Comparison of ENCODE assay signal across 8 mouse cellular contexts in the genomic region with DNA sequence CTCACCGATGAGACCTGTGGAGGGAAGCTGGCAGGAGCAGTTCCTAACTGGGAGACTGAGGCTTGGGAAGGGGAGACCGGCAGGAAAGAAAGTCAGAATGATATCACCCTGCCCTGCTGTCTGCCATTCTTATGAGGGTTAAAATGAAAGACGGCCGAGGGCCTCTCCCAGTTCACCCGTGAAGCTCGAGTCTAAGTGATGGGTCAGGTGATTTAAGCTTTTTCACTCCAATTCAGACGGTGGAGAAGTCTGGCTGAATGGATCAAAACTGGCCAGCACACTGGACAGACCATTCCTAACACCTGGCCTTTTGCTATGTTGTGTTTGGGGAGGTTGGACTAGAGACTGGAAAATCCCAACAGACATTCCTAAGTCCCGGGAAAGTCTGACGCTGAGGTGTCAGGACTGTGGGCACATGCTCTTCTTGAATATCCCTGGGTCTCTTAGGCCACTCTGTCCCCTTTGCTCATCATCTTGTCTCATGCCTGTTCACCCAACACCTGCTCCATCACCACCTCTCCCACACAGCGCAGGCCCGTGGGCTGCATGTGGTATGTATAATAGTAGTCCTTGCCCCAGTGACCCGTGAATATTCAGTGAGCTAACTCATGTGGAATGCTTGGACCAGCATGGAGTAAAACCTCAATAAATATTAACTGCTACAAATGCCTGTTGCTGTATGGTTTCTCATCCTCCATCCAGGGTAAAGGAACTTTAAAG. TPM values are rescaled to one million over a fixed set of nuclear protein-coding genes. Genes with fewer than 3 reads are reported as not detected.
DNase-seq lines count a peak whose midpoint lies in the region; ATAC-seq and TF ChIP-seq lines count a peak whose summit lies in the region.

No protein-coding gene starts in this region.

- TF ChIP-seq CTCF in liver, adult 2 months (IDR thresholded peaks at IDR 0.05; ENCODE audit: low read depth, low read length) = no peak

- 0 out of 2 replicates have a peak, but pooled peaks have one; percentile 79 for TF ChIP-seq POLR2A in liver, adult 2 months (IDR thresholded peaks at IDR 0.05; ENCODE audit: extremely low read depth, insufficient read depth, low read length)

- 23% methylated on average over 12 of the region's 12 CpGs for WGBS in liver, adult 2 months
- 17% methylated on average over 12 of the region's 12 CpGs for WGBS in embryonic facial prominence, embryonic 14.5 days
- 21% methylated on average over 12 of the region's 12 CpGs for WGBS in intestine, embryonic 16.5 days

- peak overlapping the region; percentile 59 for H3K4me2 ChIP-seq in embryonic facial prominence, embryonic 14.5 days (ENCODE audit: low read depth, low read length)
- peak overlapping the region; percentile 77 for H3K4me2 ChIP-seq in intestine, embryonic 16.5 days (ENCODE audit: low read depth, low read length)

- H3K9me3 ChIP-seq in embryonic facial prominence, embryonic 14.5 days (ENCODE audit: control insufficient read depth, low read length) = no peaks in the 10 kb centered on the region
- H3K9me3 ChIP-seq in intestine, embryonic 16.5 days (ENCODE audit: control insufficient read depth, low read length) = no peaks in the 10 kb centered on the region

- peak overlapping the region; percentile 50 for H3K9ac ChIP-seq in liver, adult 2 months (ENCODE audit: low read depth, low read length)
- peak overlapping the region; percentile 59 for H3K9ac ChIP-seq in embryonic facial prominence, embryonic 14.5 days (ENCODE audit: low read depth, low read length)
- peak overlapping the region; percentile 73 for H3K9ac ChIP-seq in intestine, embryonic 16.5 days (ENCODE audit: low read depth, low read length)

- H3K36me3 ChIP-seq in liver, adult 2 months (ENCODE audit: control insufficient read depth, insufficient read depth, low read length) = no peaks in the 10 kb centered on the region
- no peaks in the 10 kb centered on the region for H3K36me3 ChIP-seq in embryonic facial prominence, embryonic 14.5 days (ENCODE audit: control insufficient read depth, insufficient read depth, low read length)
- no peaks in the 10 kb centered on the region for H3K36me3 ChIP-seq in intestine, embryonic 16.5 days (ENCODE audit: control insufficient read depth, insufficient read depth, low read length)

- no peaks in the 10 kb centered on the region for H3K27me3 ChIP-seq in liver, adult 2 months (ENCODE audit: control insufficient read depth, insufficient read depth, low read length)
- H3K27me3 ChIP-seq in embryonic facial prominence, embryonic 14.5 days (replicated peaks; ENCODE audit: control insufficient read depth, insufficient read depth, low read length) = no peaks in the 10 kb centered on the region
- no peaks in the 10 kb centered on the region for H3K27me3 ChIP-seq in intestine, embryonic 16.5 days (replicated peaks; ENCODE audit: control insufficient read depth, insufficient read depth, low read length)

- H3K79me2 ChIP-seq in liver, adult 2 months (ENCODE audit: control insufficient read depth, insufficient read depth, low read length) = no peaks in the 10 kb centered on the region

- peak overlapping the region; percentile 77 for H3K27ac ChIP-seq in liver, adult 2 months (replicated peaks; ENCODE audit: insufficient read depth, low read depth, low read length)
- peak overlapping the region; percentile 89 for H3K27ac ChIP-seq in embryonic facial prominence, embryonic 14.5 days (replicated peaks; ENCODE audit: low read depth, low read length)
- peak overlapping the region; percentile 98 for H3K27ac ChIP-seq in intestine, embryonic 16.5 days (ENCODE audit: low read length)

- ATAC-seq in embryonic facial prominence, embryonic 14.5 days (ENCODE audit: low read depth) = no peak
- ATAC-seq in intestine, embryonic 16.5 days = no peak; the same call in 1 of the 2 replicates
- no peak for ATAC-seq in monocyte, adult 5-6 weeks (replicated peaks; ENCODE audit: insufficient number of reproducible peaks, low FRiP score, low TSS enrichment, poor library complexity, severe bottlenecking)

- H3K4me3 ChIP-seq in liver, adult 2 months (ENCODE audit: insufficient read depth, low read depth, low read length) = peak overlapping the region; percentile 21
- peak overlapping the region; percentile 40 for H3K4me3 ChIP-seq in embryonic facial prominence, embryonic 14.5 days (ENCODE audit: low read depth, low read length)
- H3K4me3 ChIP-seq in intestine, embryonic 16.5 days (ENCODE audit: low read length) = peak overlapping the region; percentile 44

- peaks cover 13% of the 10 kb centered on the region for H3K4me1 ChIP-seq in liver, adult 2 months (ENCODE audit: control insufficient read depth, insufficient read depth, low read length)
- peaks cover 36% of the 10 kb centered on the region for H3K4me1 ChIP-seq in embryonic facial prominence, embryonic 14.5 days (ENCODE audit: control insufficient read depth, insufficient read depth, low read length)
- peaks cover 43% of the 10 kb centered on the region for H3K4me1 ChIP-seq in intestine, embryonic 16.5 days (ENCODE audit: control insufficient read depth, insufficient read depth, low read length)

- no peak for DNase-seq in liver, adult 2 months (ENCODE audit: extremely low read depth, low read depth, low spot score)
- no peak for DNase-seq in liver
- no peak for DNase-seq in embryonic facial prominence, embryonic 14.5 days (ENCODE audit: low spot score)
- DNase-seq in lung, postnatal 10 days = peak; percentile 38
- DNase-seq in urinary bladder, postnatal 10 days (ENCODE audit: low spot score) = no peak
- no peak for DNase-seq in urinary bladder, postnatal 25 days (ENCODE audit: low spot score)

RNA-seq across cellular contexts. Expression of a gene that starts 11.4 kb away (rescaled TPM):
- total RNA-seq in liver, adult 2 months (2014; rRNA removed) = not detected in 2 replicates
- not detected in 2 replicates for polyA plus RNA-seq in liver, adult 2 months (2012; rRNA removed)
- polyA plus RNA-seq in embryonic facial prominence, embryonic 14.5 days (2014; fragmentation: Nextera tagmentation; extraction: Ambion mirVana) = 0.18 and 0.43 TPM in 2 replicates
- not detected in 2 replicates for polyA plus RNA-seq in intestine, embryonic 16.5 days (2015; fragmentation: Nextera tagmentation; extraction: Ambion mirVana)
- 0.67 to 1.4 TPM (median 0.85 TPM) in 3 replicates for total RNA-seq in monocyte, adult 5-6 weeks (2017)

RNA-seq across cellular contexts. Expression of a gene that starts 20.8 kb away (rescaled TPM):
- total RNA-seq in liver, adult 2 months (2014; rRNA removed) = 7.0 and 10.1 TPM in 2 replicates
- polyA plus RNA-seq in liver, adult 2 months (2012; rRNA removed) = 5.6 and 6.9 TPM in 2 replicates
- polyA plus RNA-seq in embryonic facial prominence, embryonic 14.5 days (2014; fragmentation: Nextera tagmentation; extraction: Ambion mirVana) = 37.9 and 41.3 TPM in 2 replicates
- polyA plus RNA-seq in intestine, embryonic 16.5 days (2015; fragmentation: Nextera tagmentation; extraction: Ambion mirVana) = 42.9 and 43.2 TPM in 2 replicates
- 390 to 783 TPM (median 430 TPM) in 3 replicates for total RNA-seq in monocyte, adult 5-6 weeks (2017)
